Mouse (Mus musculus): Measurements from ENCODE around the gene Pacrg.
A peak's percentile ranks its signal among the peaks of the same experiment; 100 is the strongest.

The Pacrg gene

DNA sequence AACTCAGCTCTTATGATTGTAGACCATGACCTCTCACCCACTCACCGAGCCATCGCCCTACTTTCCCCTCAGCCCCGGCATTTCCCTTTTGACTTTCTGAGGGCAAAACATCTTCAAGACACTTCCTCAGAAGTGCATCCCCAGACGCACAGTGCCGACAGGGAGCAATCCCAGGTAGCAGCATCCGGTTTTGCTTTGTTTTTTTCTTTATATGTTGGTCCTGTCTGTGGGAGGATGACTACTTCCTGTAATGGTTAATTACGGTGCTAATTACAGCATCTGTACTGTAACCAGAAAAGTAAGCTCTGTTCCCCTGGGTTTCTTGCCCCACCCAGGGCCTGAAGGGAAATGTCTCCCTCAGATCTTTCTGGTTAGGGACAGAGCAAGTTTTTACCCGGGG, 468.6 kb downstream of the Pacrg start:
- no peak for DNase-seq (ENCODE audit: low spot score)

DNA sequence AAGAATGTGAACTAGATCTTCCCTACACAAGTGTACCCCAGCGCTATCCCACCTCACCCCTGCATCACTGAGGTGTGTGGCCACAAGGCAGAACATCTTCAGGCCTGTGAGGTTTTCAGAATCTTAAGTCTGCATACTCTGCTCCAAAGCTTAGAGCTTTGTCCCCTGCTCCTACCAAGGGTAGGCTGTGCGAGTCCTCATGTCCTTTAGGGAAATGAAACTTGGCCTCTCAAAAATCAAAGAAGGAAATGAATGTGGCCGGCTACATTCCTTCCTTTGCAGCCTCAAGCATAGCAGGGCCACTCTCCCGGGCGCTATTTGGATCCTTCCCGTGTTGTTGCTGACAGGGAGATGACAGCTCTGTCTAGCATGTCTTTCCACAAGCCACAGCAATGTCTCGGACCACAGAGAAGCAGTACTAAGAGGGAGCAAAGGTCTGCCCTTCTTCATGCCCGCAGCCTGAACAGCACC, 469.4 kb downstream of the Pacrg start:
- peak; percentile 13 for DNase-seq (ENCODE audit: low spot score)

DNA sequence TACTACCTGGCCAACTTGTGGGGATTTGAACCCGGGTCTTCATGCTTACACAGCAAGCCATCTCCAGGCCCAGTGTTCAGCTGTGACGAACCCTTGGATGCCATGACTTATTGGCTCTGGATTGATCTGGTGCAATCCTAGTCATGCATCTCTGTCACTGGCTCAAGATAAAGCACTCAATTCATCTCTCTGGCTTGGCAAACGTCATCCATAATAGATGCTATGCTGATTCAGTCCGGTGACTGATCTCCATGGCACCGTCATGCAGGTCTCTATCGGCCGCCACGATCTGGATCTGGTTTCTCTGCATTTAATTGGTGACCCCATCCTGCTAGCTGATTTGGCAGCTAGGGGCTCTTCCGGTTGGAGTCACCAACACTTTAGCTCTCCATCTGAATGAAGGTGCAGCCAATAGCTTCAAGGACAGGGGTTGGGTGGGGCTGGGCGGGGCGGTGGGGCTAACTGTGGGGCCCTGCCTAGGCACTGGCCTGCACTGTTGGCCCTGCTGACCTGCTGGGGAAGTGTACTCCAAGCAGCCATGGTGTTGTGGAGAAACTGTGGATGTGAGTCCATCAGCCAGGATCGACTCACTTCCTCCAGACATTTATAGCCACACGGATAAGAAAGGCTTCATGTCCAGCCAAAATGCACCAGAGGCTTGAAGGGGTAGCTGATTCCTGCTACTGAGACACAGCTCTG, 470.0 kb downstream of the Pacrg start:
- no peak for DNase-seq (ENCODE audit: low spot score)

DNA sequence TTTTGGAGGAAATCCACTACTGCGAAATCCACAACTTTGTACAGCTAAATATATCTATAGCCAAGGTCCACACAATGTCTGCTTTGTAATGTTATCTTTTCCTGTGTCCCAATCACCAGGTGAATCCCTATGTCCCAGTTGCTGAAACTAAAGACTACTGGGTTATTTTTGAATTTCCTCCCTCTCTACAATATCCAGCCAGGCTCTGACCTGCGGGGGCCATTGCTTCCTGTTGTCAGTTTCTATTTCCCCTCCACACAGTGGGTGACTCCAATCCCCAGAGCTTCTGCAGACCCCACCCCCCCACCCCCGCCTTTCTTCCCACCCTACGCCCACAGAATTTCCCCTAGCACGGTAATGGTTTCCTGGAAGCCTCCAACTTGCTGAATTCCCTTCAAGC, 473.1 kb downstream of the Pacrg start:
- DNase-seq (ENCODE audit: low spot score): no peak

DNA sequence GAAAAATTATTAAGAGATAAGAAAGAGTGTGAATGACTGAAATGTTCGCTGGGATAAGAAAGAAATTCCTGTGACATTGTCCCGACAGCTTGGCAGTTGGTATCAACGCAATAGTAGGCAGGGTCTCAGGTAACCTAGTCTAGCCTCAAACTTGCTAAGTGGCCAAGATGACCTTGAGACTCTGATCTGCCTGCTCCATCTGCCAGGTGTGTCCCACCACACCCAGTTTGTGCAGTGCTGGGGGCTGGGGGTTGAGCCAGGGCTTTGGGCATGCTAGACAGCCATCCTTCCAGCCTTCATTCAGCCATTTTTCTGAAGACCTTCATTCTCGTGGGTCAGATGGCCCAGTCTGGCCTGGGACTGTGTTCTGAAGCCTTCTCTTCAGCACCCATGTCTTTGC, 473.5 kb downstream of the Pacrg start:
- no peak for DNase-seq (ENCODE audit: low spot score)

DNA sequence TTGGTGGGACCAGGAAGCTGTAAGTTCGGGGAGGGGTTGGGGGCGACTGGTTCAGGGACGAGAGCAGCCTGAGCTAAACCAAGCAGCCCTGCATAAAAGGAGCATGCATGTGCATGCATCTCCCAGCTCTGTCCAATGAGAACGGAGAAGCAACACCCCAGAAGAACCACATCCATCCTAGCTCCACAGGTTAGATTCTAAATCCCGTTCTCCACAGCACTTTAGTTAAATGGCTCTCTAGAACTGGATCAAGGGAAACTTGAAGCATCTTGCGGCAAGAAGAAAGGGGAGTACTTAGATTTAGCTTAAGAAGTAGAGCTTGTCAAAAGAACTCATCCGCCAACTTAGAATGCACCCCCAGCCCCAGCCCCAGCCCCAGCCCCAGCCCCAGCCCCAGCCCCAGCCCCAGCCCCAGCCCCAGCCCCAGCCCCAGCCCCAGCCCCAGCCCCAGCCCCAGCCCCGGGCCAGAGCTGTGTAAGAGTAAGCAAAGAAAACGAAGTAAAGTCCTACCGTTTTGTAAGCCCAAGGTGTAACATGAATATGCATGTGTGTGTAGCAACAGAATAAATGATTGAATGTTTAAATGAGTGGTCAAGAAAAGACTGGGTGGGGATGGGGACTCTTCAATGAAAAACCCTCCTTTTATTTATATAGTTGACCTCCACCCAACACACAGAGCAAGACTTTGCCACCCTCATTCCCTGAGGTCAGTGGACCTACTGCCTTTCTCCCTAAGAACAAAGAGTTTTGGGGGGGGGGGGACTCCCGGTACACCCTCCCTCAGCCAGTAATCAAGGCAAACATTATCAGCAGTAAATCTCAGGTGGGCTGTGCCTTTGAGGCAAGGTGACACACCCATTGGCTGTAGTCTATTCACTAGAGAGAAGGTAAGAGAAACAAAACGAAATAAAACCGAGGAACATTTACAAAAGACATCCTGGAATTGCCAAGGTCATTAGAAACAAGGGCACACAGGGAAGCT, 474.3 kb downstream of the Pacrg start:
- no peak for DNase-seq (ENCODE audit: low spot score)

DNA sequence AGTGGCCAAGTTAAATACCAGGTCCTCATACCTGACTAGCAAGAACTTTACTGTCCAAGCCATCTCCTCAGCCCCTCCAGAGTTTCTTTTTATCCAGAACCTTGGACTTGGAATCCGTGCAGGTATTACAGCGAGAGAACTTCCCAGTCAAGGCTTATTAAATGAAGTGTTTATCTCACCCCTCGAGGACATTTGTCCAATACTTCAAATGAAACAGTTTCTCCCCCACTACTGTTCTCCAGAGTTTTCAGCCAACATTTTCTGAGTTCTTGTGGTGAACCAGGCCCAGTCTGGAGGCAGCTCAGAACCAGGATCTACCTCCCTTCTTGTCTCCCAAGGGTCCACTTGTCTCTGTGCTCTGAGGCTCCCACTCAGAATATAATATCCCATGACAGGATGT, 477.0 kb downstream of the Pacrg start:
- peak; percentile 58 for DNase-seq (ENCODE audit: low spot score)

DNA sequence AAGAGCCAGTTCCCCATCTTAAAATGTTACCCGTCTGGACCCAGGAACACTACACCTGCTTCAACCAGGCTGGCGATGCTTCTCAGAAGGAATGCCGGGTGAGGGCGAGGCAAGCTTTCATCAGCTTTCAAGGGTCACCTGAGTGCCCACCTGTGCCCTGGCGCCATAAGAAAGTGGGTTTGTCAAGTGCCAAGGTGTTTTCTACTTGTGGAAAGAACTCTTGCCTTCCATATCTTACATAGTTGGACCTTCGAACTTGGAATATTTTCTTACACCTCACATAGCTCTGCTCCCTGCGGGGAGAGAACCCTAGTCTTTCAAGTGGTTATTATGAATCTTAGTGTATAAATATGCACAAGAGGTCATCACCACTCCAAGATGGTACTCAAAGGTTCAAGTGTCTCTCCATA, 478.2 kb downstream of the Pacrg start:
- DNase-seq (ENCODE audit: low spot score): peak; percentile 92

DNA sequence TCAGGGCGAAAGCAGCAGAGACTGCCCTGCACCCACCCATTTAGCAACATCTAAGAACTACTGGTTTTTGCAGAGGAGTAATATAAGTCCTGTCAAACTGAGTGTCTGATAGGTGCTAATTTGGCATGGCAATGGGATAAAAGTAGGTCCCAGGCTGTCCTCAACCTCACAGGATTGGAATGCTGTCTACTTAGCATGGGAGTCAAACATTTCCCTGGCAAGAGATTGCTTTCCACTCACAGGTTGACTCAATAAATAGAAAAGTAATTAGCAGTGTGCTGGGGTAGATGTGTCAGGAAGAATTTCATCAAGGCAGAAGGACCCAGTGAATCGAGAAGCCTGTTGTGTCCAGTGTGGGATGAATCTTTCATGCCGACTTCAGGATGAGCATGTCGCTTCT, 479.4 kb downstream of the Pacrg start:
- no peak for DNase-seq (ENCODE audit: low spot score)

DNA sequence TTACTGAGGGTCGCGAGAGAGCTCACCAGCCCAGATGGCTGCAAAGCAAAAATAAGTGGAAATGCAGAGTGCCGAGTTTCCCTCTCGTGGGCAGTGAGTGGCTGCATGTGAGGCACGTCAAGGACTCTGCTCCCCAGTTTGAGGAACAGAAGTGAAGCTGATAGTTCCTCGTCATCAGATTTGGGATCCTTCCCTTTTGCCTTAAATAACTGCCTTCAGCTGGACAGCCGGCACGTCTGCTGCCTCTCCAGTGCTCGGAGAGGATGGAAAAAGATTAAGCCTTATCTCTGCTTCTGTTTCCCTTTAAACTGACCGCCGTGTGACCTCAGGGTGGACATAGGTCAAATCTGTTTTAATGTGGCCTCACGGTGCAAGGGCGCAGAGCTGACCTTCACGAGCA, 480.6 kb downstream of the Pacrg start:
- no peak for DNase-seq (ENCODE audit: low spot score)

DNA sequence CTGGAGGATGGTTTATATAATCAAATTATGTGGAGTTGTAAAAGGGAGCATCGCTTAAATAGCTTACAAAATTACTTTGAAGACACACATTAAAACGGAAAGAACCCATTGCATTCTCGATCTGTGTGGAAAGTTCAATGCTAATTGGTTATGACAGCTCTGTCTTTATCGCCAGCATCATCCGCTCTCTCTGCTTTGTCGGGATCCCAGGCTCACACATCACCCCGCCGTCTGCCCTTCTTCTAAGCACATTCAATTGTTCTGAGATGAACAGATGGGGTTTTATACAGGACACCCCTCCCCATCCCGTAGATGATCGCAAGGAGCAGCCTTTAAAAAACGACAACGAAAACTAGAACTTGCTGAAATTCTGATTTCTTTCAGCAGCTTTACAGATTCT, 482.8 kb downstream of the Pacrg start:
- DNase-seq (ENCODE audit: low spot score): no peak

DNA sequence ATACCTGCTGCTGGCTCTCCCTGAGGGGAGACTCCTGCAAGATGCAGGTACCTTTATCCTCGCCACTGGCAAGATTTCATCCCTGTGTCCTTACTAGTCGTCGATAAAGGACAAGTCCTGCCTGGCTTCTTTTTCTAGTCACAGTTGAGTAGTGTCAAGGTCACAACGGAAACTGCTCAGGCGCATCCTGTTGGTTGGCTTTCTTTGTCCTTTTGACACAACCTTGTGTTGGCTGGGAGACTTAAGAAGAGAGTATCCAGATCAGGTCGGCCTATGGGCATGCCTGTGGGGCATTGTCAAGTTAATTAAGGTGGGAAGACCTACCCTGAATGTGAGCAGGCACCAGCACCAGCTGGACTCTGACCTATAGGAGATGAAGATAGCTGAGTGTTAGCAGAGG, 483.8 kb downstream of the Pacrg start:
- no peak for DNase-seq (ENCODE audit: low spot score)

DNA sequence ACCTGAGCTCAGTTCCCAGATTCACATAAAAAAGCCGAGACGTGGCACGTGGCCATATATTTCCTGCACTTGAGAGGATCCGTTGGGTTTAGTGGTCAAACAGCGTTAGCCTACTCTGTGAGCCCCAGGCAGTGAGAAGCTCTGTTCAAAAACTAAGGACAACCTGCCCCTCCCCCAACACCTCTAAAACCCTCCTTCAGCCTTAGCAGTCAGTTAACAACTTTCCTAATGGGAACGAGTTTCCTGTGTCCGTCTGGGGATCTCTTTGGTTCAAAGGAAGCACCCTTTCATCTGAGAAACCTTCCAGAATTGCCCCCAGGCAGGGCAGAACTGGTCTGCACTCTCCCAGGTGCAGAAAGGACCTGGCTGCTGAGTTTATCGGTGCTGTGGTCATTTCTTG, 484.4 kb downstream of the Pacrg start:
- DNase-seq (ENCODE audit: low spot score): no peak
